Mouse (Mus musculus): ENCODE measurements around the gene Timm8b.

The Timm8b gene

GRCm38 (mm10) chr9:50603189-50603997 lies at the start of gene Timm8b, which contains the start of gene Sdhd:
Gene Timm8b (plus strand): TSS chr9:50603910.
Gene Sdhd (minus strand): TSS chr9:50603812.
- peak; percentile 92 for DNase-seq

- DNase-seq, result peak; percentile 8
Observed at GRCm38 (mm10) chr9:50554241-50555093, 49.2 kb upstream of the Timm8b start, which contains the start of gene Il18. Gene Il18 (plus strand): TSS chr9:50554827.

GRCm38 (mm10) chr9:50555094-50555446 lies 48.6 kb upstream of the Timm8b start, which contains the start of gene Bco2:
Gene Bco2 (minus strand): TSS chr9:50555181.
- no peak for DNase-seq

- DNase-seq, result no peak
Observed at GRCm38 (mm10) chr9:50561145-50561917, 42.4 kb upstream of the Timm8b start, which contains the start of gene Tex12. Gene Tex12 (minus strand): TSS chr9:50561325.

GRCm38 (mm10) chr9:50561918-50562360 lies 41.8 kb upstream of the Timm8b start:
- no peak for DNase-seq

DNA sequence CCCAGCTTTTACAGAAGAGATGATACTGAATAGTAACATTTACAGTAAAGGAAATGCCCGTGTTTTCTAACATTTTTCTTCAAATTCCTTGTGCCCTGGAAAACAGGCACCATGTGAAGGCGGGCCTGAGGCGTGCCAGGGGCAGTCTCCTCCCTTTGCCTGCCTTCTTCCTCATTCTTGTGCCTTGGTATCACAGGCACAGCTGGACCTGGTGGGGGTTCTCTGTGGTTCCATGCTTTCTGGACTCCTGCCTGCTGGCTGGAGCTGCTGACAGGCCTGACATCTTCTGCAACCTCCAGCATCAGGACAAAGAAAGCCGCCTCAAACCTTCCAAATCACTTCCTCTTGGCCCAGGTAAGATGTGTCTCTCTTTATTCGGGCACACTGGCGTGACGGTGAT lies 38.5 kb upstream of the Timm8b start:
- no peak for DNase-seq

GRCm38 (mm10) chr9:50565940-50566339 lies 37.8 kb upstream of the Timm8b start:
- no peak for DNase-seq

GRCm38 (mm10) chr9:50567372-50567771 lies 36.3 kb upstream of the Timm8b start:
- no peak for DNase-seq

- DNase-seq, result no peak
Observed at GRCm38 (mm10) chr9:50567881-50568280, 35.8 kb upstream of the Timm8b start.

DNA sequence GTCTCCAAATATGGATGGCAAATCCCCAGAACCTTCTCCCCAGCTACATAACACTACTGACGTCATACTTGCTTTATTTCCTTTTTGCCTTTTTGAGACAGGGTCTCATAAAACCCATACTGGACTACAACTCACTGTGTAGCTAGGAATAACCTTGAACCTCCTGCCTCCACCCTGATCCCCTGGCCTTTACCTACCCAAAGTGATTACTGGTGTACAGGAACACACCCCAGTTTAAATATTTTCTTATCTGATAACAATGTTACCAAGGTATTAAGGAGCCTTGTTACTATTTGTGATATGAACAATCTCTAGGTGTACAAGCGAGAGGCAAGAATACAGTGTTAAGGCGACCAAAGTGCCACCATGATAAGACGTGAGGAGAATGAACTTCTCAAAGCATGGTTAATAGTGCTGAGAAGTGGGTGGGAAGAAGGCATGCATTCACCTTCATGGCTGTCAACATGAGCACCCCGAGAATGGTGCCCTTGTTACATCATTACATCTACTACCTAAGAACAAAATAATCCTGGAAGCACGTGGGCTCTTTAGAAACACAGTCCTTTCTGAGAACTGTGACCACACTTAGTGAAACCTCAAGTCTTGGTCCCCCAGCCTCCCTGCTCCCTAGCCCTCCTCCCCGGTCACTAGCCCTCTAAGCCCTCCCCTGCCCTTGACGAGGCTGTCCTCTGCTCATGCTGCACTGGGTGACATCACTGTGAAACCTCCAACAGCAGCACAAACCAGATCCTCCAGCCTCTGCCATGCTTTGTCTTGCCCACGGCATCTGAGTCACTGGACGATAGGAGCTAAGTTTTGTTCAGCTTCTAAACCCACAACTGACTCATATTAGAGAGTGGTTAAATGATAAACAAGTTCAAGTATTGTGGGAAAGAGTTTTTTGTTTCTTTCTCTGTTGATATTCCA lies 33.8 kb upstream of the Timm8b start:
- DNase-seq, result no peak

GRCm38 (mm10) chr9:50580370-50580769 lies 23.3 kb upstream of the Timm8b start:
- DNase-seq, result no peak

DNA sequence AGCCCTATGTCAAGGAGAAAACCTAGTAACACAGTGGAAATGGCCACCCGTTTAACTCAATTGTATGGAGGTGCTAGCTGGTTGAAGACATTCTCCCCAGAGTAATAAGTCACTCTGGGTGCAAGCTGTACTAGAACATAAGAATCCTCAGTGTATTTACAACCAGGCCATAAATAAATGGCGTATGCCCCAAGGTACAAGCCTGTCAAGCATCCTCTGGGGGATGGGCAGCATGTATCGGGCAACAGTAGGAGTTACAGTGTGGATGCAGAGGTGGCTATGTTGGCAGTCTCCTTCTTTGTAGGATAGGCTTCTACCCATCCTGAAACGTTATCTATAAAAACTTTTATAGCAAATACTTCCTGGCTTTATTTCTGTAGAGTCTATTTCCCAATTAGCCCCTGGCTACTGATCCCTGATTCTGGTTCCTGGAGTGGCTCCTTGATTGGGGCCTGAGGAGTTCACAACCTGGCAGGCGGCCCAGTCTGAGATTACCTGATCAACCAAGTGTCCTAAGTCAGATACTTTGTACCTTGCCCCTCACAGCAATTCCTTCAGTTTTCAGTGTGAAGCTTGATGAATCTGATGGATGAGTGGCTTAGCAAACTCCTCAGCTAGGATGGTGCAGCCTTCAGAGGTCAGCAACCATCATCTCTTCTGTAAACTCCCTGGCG lies 18.4 kb upstream of the Timm8b start:
- DNase-seq, result no peak

GRCm38 (mm10) chr9:50586955-50587354 lies 16.8 kb upstream of the Timm8b start:
- DNase-seq, result no peak

DNA sequence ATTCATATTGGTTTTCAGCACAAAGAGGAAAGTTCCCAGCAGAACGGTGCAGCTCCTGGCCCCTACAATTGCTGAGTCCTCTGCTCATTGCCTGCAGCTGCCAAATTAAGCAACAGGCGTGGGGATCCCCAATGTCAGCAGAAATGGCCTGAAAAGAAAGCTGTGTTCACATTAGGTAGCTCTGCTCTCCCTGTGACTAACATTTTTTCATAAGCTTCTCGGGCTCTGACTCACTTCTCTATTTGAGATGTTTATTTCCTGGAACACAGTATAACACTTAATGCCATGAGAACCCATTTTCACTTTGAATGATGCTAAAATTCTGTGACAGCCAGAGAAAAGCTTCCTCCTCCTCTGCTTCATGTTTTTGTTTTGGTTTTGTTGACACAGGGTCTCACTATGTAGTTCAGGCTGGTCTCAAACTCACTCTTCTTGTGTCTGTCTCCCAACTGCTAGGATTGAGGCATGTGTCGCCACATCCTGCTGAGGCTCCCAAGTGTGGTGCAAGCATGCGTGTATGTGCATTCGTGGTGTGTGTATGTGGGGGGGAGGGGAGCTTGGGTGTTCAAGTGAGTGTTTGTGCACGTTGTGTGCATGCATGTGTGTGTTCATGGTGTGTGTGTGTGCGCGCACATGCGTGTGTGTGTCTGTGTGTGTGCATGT lies 12.7 kb upstream of the Timm8b start:
- DNase-seq, result no peak

- no peak for DNase-seq
Observed at GRCm38 (mm10) chr9:50592955-50593354, 10.8 kb upstream of the Timm8b start.

DNA sequence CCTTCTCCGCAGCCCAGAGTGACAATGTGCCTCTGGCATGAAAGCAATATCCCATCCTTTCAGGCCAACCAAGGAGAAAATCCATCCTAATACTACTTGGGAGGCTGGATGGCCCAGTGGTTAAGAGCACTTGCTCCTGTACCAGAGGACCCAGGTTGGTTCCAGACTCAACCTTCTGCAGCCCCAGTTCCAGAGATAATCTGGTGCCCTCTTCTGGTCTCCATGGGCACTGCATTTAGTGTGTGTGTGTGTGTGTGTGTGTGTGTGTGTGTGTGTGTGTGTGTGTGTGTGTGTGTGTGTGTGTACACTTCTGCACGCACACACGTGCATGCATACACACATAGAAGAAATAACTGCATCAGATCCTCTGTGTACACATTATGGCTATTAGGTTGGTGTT lies 10.2 kb upstream of the Timm8b start:
- no peak for DNase-seq

DNA sequence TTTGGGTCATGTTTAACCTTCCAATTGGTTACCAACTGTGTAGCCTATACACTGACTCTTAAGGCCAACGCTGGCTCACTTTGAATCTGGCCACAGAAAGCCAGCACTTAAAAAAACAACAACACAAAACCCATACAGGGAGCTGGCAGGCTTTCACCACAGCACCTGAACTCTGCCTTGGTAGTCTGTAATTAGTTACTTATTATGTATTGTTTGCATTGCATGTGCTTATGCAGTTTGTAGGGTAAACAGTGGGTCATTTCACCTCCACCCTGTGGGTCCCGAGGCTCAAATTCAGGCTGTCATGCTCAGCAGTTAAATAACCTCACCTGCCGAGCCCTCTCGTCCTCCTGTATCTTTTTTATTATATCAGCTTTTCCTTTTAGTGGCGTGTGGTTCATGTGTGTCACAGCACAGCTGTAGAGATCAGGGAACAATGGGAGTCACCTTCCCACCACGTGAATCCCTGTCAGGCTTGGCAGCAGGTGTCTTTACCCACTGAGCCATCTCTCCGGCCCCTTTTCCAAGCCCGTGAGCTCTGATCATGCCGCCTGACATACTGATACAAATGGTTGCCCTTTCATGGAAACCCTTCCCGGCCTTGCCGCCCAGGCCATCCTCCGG lies 8.8 kb upstream of the Timm8b start:
- DNase-seq, result no peak

DNA sequence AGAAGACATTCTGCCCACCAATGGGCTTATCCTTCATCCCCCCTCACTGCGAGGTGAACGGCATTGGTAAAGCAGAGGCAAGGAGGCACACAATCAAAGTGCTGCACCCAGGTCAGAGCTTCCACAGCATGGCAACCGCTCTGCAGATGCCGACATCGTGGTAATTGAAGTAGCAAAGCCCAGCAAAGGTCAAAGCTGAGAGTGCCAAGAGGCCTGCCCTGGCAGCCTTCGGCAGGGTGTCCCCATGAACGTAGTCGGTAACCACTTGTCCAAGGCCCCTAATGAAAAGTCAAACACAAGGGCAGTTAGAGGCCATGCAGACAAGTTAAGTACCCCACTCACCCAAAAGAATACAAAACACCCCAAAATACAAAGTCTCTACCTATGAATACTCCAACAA lies 6.7 kb upstream of the Timm8b start:
- DNase-seq, result no peak

GRCm38 (mm10) chr9:50601536-50601935 lies 2.2 kb upstream of the Timm8b start:
- DNase-seq, result no peak
